Mouse (Mus musculus) gastrocnemius, adult 8-10 months (tissue): Measurements from ENCODE around the gene Calm1. TPM values are rescaled to one million over a fixed set of nuclear protein-coding genes. Genes with fewer than 3 reads are reported as not detected.
"Not testable (repeated sequence)": the region's sequence is repeated elsewhere in the genome, so short reads cannot be mapped to it uniquely, and the experiment has no call there.

Source experiments
- DNase-seq, 2 experiments: peaks; one replicate each; pipeline ENCODE4 v3.0.0; 2022; ENCODE audit warnings: low spot score in 2 of 2
- total RNA-seq, 4 experiments: library from RNA; stranded (reverse); gene quantifications; 2 replicates each; pipeline ENCODE4 v1.2.4; 2022

Gene Calm1
- total RNA-seq, result 100 to 1,000 TPM; 532 to 601 (median 581) TPM

DNA sequence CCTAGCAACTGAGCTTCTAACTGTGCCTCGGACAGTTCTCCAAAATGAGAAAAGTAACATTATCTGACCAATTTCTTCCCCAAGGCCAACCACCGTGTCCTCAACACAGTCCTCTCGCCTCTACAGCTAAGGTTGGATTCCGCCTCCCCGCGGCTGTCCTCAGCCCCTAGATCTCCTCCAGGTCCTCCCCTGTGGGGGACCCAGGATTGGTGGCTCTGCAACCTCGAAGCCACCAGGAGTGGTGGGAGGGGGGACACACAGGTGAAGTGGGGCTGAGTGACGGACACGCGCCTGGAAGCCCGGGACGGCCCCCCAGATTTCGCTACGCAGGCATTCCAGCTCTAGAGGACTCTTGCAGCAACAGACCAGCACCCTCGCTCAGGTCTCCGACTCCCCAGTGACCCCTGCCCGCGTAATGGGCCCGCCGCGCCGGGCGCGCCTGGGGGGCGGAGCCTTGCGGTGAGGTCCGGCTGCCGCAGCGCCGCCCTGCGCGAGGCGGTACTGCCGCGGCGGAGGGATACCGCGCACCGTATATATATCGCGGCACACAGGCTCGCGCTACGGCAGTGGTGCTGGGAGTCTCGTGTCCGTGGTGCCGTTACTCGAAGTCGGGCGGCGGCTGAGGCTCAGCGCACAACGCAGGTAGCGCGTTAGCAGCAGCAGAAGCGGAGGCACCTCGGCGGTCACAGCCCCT, at the start of gene Calm1:
Calm1 (plus strand) TSS at position 469 of the 694 bp plus-strand sequence.
- DNase-seq, result peak; percentile 87 to 89

DNA sequence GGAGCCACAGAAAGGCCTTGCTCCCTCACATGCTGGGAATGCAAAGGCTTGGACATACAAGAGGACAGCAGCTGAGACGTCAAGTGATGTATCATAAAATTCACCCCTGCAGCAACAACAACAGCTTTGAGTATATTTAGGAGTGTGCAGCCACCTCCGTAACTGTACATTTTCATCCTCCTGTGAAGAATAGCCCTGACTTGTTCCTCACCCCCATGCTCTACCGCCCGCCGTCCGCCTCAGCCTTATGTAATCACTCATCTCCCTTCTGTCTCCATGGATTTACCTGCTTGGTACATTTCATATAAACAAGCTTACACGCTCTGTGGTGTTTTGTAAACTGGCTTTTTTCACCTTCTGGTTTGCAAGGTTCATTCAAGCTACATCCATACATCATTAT, 46.8 kb upstream of the Calm1 start:
- no peak for DNase-seq

DNA sequence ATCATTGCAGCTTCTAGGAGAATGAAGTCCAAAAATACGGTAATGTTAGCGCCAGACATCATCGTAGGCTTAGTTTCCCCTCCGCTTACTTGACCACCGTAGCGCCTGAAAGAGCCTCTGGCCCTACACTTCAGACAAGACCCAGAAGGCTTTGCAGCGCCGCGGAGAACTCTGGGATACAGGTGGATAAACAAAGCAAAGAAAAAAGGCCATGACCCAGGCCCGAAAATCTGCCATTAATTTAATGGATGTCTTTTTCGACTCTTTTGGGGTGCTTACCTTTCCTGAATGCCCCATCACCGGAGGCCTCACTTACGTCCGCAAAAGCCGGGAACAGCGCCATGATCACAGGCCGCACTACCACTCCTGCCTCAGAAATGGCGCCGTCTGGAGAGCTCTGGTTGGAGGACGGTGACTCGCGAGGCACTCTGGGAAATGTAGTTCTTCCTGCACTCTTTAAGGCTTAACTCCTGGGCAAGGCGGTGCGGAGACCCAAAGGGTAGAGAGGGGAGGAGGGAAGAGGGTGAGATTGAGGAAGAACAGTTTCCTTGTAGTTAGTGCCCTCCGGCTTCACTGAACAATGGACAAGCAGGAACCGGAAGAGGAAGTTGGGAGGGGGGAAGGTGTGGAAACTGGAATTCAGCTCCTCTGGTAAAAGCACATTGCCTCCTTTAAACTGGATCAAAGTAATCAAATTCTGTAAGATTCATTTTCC, 39.8 kb upstream of the Calm1 start, which contains the start of gene Nrde2:
Nrde2 (minus strand) TSS at position 393 of the 715 bp plus-strand sequence.
- peak; percentile 79 to 82 for DNase-seq

DNA sequence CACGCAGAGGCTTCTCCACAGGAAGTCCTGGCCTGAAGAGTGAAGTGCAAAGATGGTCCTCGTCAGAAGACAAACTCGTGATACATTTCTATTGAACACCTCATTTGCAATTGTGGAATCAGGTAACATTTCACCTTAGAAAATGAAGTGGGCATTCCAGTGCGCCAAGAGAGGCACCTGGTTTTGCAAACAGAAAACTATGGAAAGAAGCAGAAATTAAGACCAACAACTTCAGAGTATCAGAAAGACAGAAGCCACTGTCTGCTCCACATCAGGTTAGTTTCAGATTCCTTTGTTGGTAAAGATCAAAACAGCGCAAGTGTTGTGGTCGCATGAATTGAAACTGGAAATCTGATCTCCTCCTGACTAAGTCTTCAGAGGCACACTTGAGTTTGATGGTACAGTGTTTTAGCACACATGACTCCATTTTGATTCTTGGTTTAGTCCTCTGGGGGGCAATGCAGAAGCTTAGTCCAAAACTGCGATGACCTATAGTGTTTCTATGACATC, 34.2 kb upstream of the Calm1 start:
- no peak for DNase-seq

DNA sequence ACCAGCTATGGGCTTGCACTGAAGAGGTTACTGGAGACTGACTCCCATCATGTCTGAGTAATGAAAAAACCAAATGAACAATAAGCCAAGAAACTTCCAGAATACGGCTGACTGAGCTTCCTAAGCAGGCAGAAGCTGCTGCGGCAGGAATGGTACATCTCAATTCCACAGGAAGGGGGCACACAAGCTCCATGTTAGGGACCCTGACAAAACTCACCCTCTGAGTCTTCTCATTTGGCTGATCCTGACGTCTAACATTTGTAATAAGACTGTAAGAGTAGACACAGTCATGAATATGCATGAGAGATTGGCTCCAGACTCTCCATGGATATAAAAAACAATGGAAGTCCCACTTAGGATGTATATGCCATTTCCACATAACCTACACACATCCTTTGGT, 33.1 kb upstream of the Calm1 start:
- no peak for DNase-seq

DNA sequence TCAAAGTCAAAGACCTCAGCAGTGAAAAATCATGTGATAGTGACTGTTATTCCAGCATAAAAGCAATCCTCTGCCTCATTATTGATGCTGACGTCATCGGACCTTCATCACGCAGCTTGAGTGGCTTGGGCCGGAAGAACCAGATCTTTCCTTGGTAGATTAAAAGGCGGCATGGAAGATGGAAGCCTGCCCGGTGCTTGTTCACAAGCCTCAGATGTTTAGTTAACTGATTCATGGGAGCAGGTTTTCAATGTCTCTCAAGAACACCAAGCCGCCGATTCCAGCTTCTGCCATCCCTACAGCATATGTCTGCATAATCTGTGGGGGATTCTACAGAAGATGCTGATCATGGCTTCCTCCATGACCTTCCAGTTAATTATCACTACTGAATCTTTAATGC, 32.3 kb upstream of the Calm1 start:
- DNase-seq, result no peak

DNA sequence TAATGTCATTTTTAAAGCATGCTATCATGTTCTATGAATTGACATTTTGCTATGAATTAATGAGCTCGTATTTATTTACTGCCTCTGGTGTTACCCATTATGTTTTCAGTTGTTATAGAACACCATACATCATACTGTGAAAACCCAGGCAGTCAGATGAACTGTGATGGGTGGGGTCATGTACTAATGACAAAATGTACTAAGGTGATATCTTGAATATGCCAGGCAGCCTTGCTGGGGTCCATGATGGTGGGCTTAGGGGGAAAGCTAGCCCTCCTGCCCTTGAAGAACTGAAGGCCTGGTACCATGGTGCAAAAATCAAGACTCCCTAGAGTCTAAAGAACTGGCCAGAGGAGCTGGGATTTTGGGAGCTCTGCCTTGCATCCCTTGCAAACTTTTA, 31.7 kb upstream of the Calm1 start:
- DNase-seq, result no peak

DNA sequence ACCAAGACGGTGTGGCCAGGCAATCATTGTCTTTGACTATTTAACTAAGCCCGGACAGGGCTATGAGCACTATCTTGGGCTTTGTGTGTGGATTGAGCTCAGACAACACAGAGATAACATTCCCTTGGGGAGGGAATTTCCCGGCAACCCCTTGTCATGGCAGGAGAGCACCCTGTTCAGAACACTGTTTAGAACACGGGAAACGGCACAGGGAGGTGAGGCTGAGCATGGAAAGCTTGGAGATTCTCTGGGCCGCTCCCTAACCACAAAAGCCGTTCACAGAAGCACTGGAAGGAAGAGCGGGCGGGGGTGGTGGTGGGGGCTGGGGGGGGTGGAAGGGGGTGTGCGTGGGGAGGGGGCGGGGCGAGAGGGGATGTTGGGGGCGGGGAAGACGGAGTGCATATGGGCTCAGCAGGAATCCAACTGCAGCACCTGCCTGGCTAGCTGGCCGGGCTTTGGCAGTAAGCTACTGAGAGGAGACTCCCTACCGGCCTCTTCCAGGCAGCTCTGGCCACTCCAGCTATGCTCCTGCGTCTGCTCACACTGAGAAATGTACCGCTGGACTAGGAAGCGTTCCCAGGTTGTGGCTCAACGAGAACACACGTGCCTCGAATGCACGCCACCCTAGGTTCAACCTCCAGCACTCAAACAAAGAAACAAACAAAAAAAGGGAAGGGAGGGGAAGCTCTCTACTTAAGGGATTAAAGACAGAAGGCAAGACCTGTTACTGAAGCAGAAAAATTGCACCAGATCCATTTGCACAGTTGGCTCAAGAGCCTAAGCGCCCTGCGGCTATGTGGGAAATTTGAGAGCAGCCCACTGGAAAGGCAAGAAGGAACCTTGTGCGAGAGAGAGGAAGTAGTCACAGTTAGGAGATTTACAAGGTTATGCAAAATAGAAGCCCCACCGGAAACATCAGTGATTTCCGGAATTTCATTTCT, 31.0 kb upstream of the Calm1 start:
- peak; percentile 5 to 13 for DNase-seq

DNA sequence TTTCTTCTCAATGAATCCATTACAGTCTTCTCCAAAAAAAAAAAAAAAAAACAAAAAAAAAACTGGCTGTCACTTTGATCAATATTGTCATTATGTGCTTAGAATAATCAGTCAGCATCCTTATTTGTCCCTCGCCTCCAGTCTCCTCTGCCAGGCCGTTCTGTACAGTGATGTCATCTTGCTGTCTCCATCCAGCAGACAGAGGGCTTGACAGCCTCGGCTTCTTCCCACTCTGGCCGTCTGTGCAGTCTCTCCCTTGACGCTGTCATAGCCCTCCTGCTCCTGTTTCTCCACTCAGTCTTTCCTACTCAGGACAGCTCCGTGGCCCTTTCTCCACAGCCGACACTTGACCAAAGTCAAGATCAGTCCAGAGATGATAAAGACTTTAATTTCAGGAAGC, 26.8 kb upstream of the Calm1 start:
- no peak for DNase-seq

DNA sequence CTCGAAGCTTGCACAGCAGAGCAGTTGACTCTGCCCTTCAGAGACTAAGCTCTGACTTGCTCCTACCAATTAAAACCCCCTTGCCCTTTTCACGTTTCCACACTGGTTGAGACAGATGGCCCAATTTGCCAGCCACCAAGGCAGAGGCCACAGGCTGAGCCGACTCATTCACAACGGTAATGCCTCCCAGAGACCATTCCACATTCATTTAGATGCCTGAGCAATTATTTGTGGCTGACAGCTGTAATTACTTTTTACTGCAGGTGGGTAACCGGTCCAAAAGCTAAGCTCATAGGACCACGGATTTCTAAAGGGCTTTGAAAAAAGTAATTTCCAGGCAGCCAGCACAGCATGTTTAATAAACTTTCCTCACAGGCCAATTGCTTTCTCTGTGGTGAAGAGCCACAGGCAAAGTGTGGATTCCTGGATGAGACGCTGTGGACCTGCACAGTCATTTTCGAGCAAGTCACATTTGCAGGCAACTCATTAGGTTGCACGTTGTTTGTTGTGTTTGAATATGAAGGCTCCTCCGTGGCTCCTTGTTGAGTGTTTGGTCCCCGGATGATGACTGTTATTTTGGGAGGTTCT, 22.7 kb upstream of the Calm1 start:
- DNase-seq, result no peak

DNA sequence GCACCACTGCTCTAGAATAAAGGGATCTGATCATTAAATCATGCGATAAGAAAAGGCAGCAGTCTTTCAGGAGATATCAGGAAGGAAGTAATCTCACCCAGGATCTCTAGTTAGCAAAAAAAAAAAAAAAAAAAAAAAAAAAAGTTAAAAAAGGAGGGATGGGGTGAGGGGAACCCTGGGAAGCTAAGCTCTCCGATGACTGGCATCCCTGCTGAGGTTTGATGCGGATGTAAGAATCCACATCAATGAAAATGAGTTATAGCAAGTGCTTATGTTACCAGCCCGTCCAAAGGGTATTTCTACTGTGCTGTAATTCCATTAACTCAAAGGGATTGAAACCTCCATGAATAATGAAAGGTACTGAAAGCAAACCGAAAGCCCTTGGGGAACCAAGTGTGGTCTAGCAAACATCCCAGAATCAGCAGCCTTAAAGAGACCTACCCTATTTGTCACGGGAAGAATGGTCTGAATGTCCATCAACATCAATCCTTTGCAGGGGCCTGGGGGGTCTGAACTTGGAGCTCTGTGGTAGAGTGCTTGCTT, 20.3 kb upstream of the Calm1 start:
- DNase-seq, result no peak

DNA sequence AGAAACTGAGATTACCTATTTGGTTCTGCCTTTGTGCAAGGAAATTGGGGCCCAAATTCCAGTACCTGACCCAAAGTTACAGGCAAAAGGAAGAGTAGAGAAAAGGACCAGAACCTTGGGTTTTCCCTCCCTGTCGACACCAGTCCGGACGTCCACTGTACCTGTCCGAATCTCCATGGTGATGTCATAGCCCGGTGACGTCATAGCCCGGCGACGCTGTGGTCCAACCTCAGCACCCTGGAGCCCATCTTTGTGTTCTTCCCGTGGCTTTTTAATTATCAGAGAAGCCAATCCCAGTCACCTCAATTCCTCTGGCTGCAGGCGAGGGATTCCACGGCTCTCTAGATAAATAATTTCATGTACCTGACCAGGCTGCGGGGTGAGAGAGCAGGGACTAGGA, 18.4 kb upstream of the Calm1 start:
- no peak for DNase-seq

DNA sequence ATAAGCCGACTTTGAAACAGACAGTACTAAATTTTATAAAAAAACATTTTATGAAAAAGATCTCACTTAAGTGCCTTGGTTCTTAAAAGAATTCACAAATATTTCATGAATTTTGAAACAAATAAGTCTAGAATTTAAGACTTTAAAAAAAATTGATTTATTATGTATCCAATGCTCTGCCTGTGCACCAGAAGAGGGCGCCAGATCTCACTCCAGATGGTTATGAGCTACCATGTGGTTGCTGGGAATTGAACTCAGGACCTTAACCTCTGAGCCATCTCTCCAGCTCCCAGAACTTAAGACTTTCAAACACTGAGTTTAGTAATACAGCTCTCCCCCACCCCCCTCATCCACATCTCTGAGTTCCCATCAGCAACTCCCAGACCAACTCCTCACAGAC, 16.6 kb upstream of the Calm1 start:
- DNase-seq, result no peak

DNA sequence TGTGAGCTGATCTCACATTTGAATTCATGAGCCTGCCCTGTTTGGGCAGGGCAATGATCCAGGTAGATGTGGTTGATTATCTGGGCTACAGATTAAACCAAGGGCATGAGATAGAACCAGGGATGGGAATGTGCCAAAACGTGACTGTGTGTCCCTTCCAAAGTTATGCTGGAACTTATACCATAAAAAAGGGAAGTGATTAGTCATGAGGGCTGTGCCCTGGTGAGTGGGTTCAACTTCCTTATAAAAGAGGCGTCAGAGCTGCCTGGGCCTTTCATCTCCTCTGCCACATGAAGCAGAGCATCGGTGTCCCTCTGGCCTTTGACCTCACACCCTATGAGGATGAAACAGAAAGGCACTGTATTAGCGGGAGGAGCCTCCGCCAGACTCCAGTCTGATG, 15.3 kb upstream of the Calm1 start:
- no peak for DNase-seq

DNA sequence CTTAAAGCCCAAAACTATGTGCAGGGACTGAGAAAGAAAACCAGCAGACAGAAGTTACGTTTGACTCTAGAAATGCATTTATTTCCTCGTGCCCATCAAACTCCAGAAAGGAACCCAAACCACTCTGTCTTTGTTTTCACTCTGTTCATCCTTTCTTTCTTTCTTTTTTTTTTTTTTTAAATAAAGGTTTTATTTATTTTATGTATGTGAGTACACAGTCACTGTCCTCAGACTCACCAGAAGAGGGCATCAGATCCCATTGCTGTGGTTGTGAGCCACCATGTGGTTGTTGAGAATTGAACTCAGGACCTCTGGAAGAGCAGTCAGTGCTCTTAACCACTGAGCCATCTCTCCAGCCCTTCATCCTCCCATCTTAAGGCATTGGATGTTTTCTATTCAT, 14.3 kb upstream of the Calm1 start:
- not testable (repeated sequence) for DNase-seq

DNA sequence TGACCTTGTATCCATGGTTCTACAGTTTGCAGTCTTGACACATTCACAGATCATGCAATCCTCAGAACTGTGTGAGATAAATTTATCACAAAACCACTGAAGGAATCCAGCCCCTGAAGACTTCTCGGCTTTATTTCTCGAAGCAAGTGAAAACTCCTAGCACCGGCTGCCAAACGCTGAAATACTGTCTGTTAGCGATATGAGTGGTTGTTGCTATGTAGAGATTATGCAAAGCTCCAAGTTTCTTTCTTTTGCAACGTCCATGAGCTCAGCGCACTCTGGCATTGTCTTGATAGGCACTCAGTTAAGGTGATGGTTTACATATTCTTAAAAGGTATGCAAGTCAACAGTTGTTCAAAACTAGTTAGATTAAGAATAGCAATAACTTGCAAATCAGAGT, 13.3 kb upstream of the Calm1 start:
- no peak for DNase-seq

DNA sequence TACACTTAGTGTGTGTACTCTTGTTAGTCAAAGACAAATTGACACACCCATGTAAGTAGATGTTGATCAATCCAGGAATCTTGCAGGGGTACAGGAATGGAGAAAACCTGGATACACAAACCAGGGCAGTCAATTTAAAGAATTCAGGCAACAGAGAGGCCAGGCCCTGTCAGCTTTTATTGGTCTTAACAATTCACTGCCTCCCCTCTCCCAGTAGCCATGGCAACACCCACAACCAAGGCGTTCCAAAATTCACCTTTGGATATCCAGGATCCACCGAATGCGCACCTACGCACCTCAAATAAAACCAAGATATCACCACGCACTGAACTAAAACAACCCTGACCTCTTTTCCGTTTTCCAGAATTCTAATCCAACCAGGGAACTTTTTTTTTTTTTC, 12.9 kb upstream of the Calm1 start:
- DNase-seq, result no peak

DNA sequence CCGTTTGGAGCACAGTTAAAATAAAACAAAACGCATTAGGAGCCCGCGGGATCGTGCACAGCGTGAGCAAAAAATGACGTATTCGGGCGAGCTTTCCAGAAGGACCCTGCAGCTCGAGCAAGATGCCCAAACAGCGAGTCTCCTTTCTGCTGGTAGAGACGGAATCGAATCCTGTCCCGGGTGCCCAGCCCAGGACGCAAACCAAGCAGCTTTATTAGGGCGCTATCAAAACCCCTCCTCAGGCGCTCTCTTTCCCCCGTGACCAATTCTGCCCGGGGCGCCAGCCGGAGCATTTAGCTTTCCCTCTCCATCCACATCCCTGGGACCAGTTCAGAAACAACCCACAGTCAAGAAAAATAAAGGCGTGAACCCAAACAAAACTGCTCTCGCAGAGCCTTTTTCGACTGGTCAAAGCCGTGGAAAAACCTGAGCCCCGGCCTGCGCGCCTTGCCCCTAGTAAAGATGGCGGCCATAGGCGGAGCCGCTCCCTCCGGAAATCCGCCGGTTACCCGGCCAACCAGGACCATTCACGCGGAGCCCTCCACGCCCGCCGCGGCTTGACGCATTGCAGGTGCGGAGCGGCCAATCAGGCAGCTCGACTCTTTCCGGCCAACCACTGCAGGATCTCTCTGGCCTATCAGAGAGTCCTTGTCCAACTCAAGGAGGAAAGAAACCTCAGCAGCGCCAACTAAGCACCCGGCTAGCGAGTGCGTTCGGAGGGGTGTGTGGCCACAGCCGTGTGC, 12.1 kb upstream of the Calm1 start:
- peak; percentile 97 to 98 for DNase-seq

DNA sequence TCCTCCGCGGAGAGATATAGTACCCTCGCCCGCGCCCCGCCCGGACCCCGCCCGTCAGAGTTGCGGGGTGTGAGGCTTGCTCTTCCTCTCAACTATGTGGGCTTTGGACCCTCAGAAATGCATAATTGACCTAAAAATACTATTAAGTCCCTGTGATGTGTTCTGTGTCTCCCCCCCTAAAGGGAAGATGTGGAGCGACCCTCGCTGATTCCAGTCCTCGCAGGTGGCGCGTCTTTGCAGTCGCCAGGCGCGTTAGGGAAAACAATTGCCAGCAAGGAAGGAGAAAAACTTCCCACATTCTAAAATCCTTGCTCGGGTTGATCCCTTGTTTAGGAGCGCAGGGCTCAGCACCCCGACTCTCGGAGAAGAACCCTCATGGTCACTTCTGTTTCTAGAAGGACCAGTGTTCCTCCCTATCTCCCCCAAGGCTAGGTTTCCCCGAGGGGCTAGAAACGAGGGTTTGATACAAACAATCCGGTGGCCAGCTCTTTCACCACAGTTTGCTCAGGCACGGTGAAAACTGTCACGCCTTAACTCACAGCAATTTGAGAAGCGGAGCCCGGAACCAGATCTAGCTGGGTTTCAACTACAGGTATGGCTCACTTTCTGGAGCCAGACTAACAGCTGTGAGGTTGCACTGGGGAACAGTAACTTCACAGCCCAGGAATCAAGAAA, 11.3 kb upstream of the Calm1 start:
- no peak for DNase-seq

DNA sequence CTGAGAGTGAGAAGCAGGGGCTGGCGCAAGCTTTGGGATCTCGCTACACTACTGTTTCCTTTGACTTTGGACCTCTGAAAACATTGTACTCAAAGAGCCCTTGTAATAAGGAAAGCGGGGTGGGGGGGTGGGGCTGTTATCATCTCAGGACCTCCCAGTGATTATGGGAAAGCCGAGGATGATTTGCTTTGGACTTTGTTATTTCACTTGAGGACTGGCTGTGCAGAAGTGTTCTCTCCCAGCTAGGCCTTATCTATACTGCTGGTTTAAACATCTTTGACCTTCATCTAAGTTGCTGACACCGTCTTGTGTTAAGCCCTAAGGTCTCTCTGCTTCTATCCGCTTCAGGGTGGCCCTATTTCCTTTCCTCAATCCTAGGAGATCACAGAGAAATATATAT, 8.4 kb upstream of the Calm1 start:
- DNase-seq, result no peak
